Mouse (Mus musculus): Measurements from ENCODE around the gene Tab1.
A peak's percentile ranks its signal among the peaks of the same experiment; 100 is the strongest.

Tab1 gene

GRCm38 (mm10) chr15:80162401-80162964, 29.6 kb downstream of the Tab1 start:
- DNase-seq (ENCODE audit: low read depth, low spot score): no peak

- DNase-seq (ENCODE audit: low read depth, low spot score): no peak
Observed at GRCm38 (mm10) chr15:80163274-80163673, 30.3 kb downstream of the Tab1 start.

GRCm38 (mm10) chr15:80163716-80164115, 30.8 kb downstream of the Tab1 start:
- DNase-seq (ENCODE audit: low read depth, low spot score): no peak

- no peak for DNase-seq (ENCODE audit: low read depth, low spot score)
Observed at GRCm38 (mm10) chr15:80165396-80165795, 32.5 kb downstream of the Tab1 start.

- peak; percentile 58 for DNase-seq (ENCODE audit: low read depth, low spot score)
Observed at GRCm38 (mm10) chr15:80169484-80169883, 36.6 kb downstream of the Tab1 start.

GRCm38 (mm10) chr15:80170357-80170756, 37.4 kb downstream of the Tab1 start:
- DNase-seq (ENCODE audit: low read depth, low spot score): no peak

- DNase-seq (ENCODE audit: low read depth, low spot score): peak; percentile 25
Observed at GRCm38 (mm10) chr15:80171286-80171685, 38.4 kb downstream of the Tab1 start.

- DNase-seq (ENCODE audit: low read depth, low spot score): peak; percentile 43
Observed at GRCm38 (mm10) chr15:80171791-80172190, 38.9 kb downstream of the Tab1 start.

GRCm38 (mm10) chr15:80173001-80173771, 40.3 kb downstream of the Tab1 start, which contains the start of gene Mgat3:
Gene Mgat3, plus strand, starts transcription at chr15:80173721.
- peak; percentile 42 for DNase-seq (ENCODE audit: low read depth, low spot score)

- no peak for DNase-seq (ENCODE audit: low read depth, low spot score)
Observed at GRCm38 (mm10) chr15:80173781-80174597, 41.1 kb downstream of the Tab1 start.

- peak; percentile 27 for DNase-seq (ENCODE audit: low read depth, low spot score)
Observed at GRCm38 (mm10) chr15:80174598-80174875, 41.6 kb downstream of the Tab1 start.

GRCm38 (mm10) chr15:80175316-80175715, 42.4 kb downstream of the Tab1 start:
- no peak for DNase-seq (ENCODE audit: low read depth, low spot score)

- no peak for DNase-seq (ENCODE audit: low read depth, low spot score)
Observed at GRCm38 (mm10) chr15:80175756-80176155, 42.8 kb downstream of the Tab1 start.

GRCm38 (mm10) chr15:80181561-80181960, 48.6 kb downstream of the Tab1 start:
- DNase-seq (ENCODE audit: low read depth, low spot score): no peak

GRCm38 (mm10) chr15:80182072-80182700, 49.3 kb downstream of the Tab1 start:
- DNase-seq (ENCODE audit: low read depth, low spot score): no peak

GRCm38 (mm10) chr15:80188927-80189326, 56.0 kb downstream of the Tab1 start:
- no peak for DNase-seq (ENCODE audit: low read depth, low spot score)

- DNase-seq (ENCODE audit: low read depth, low spot score): no peak
Observed at GRCm38 (mm10) chr15:80190075-80190474, 57.1 kb downstream of the Tab1 start.

- DNase-seq (ENCODE audit: low read depth, low spot score): no peak
Observed at GRCm38 (mm10) chr15:80191585-80192245, 58.8 kb downstream of the Tab1 start.

- DNase-seq (ENCODE audit: low read depth, low spot score): no peak
Observed at GRCm38 (mm10) chr15:80192246-80192585, 59.3 kb downstream of the Tab1 start.

GRCm38 (mm10) chr15:80192847-80193246, 59.9 kb downstream of the Tab1 start:
- no peak for DNase-seq (ENCODE audit: low read depth, low spot score)

GRCm38 (mm10) chr15:80199556-80199955, 66.6 kb downstream of the Tab1 start:
- no peak for DNase-seq (ENCODE audit: low read depth, low spot score)
